Mouse (Mus musculus): ENCODE data around the gene Lars2.

DNA sequence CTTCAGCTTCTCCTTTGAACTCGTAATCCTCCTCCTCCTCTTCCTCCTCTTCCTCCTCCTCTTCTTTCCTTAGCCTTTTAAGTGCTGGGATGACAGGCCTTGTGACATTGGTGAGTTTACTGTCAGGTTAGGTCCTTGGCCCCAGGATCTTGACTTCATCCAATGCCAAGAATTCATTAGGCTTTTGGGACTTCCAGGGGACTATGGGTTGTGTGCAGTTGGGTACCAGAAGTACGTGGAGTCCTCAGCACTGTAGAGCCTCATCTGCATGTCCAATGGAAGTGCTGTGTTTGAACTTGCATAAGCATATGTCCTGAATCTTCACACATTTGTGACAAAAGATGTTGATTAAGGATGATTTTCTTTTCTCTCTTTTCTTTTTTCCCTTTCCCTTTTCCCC is 142.3 kb downstream of the Lars2 start:
- TF ChIP-seq CTCF (IDR thresholded peaks at IDR 0.05; ENCODE audit: low read depth, low read length) (no peak), POLR2A (IDR thresholded peaks at IDR 0.05; ENCODE audit: borderline replicate concordance, low read depth, low read length) (no peak)
